Mouse (Mus musculus) forebrain, embryonic 13.5 days (tissue): ENCODE data around the gene Prss1. TPM values are rescaled to one million over a fixed set of nuclear protein-coding genes. Genes with fewer than 3 reads are reported as not detected.
"Not testable (repeated sequence)": the region's sequence is repeated elsewhere in the genome, so short reads cannot be mapped to it uniquely, and the experiment has no call there.

ENCODE experiments used
- ATAC-seq: fragments of 200-750 bp; cut with Nextera tagmentation; 2 replicates; pipeline ENCODE4 v1.8.0; 2017
- H3K27ac ChIP-seq: fragments of 300-500 bp; sonication (generic); 2 replicates; pipeline ENCODE4 v1.5.1; 2015; ENCODE audit warnings: inconsistent platforms, mild to moderate bottlenecking, moderate library complexity
- H3K27me3 ChIP-seq: fragments of 300-500 bp; sonication (generic); 2 replicates; pipeline ENCODE4 v1.6.1; 2015; ENCODE audit warnings: mild to moderate bottlenecking, inconsistent platforms
- H3K36me3 ChIP-seq: fragments of 300-500 bp; sonication (generic); 2 replicates; pipeline ENCODE4 v1.6.1; 2015; ENCODE audit warnings: mild to moderate bottlenecking, inconsistent platforms; ENCODE audit not compliant: poor library complexity, severe bottlenecking
- H3K4me1 ChIP-seq: fragments of 300-500 bp; sonication (generic); 2 replicates; pipeline ENCODE4 v1.6.1; 2015; ENCODE audit warnings: inconsistent platforms
- H3K4me2 ChIP-seq: fragments of 300-500 bp; sonication (generic); 2 replicates; pipeline ENCODE4 v1.6.1; 2015; ENCODE audit warnings: inconsistent platforms, mild to moderate bottlenecking, moderate library complexity
- H3K4me3 ChIP-seq: fragments of 300-500 bp; sonication (generic); 2 replicates; pipeline ENCODE4 v1.5.1; 2015; ENCODE audit warnings: mild to moderate bottlenecking, inconsistent platforms
- H3K9ac ChIP-seq: fragments of 300-500 bp; sonication (generic); 2 replicates; pipeline ENCODE4 v1.6.1; 2015; ENCODE audit warnings: mild to moderate bottlenecking, inconsistent platforms
- H3K9me3 ChIP-seq: fragments of 300-500 bp; sonication (generic); replicated peaks from 2 replicates; pipeline ENCODE4 v1.6.1; 2016; ENCODE audit warnings: inconsistent platforms
- WGBS: fragments of 180-500 bp; shearing (Covaris S2); methylation state at CpG from one replicate; pipeline ENCODE4 v1.1.7; 2015; 5-methylcytosine and 5-hydroxymethylcytosine counted together
- polyA plus RNA-seq: library from polyadenylated mRNA; unstranded; fragments of >200 nt; fragmentation: Nextera tagmentation; extraction: Ambion mirVana; gene quantifications from 2 replicates; pipeline ENCODE4 v1.2.1, GENCODE M21; 2015

Gene Prss1
- 0.34 TPM in 1 of 2 replicates, not detected in the other for polyA plus RNA-seq

- not testable (repeated sequence) for H3K27me3 ChIP-seq, H3K9me3 ChIP-seq, ATAC-seq, H3K27ac ChIP-seq, H3K9ac ChIP-seq, H3K36me3 ChIP-seq, H3K4me2 ChIP-seq, H3K4me1 ChIP-seq, H3K4me3 ChIP-seq
These were observed at the start of gene Prss1 for GRCm38 (mm10) chr6:41458632-41459031. Prss1 (plus strand) TSS chr6:41458932.

GRCm38 (mm10) chr6:41442261-41442660, 16.5 kb upstream of the Prss1 start:
- WGBS, result 90% methylated on average over 2 of the region's 2 CpGs
- not testable (repeated sequence) for H3K27ac ChIP-seq

GRCm38 (mm10) chr6:41446045-41446444, 12.7 kb upstream of the Prss1 start, which contains the start of gene Gm10334:
Gm10334 (minus strand) TSS chr6:41446145.
- H3K9ac ChIP-seq, H3K27ac ChIP-seq, H3K4me1 ChIP-seq, H3K36me3 ChIP-seq, ATAC-seq, H3K27me3 ChIP-seq, H3K4me2 ChIP-seq, H3K4me3 ChIP-seq, H3K9me3 ChIP-seq: not testable (repeated sequence)

More at GRCm38 (mm10) chr6:41442261-41442660, 16.5 kb upstream of the Prss1 start:
- not testable (repeated sequence) for H3K36me3 ChIP-seq, H3K9me3 ChIP-seq, H3K4me2 ChIP-seq, H3K9ac ChIP-seq, H3K27me3 ChIP-seq, ATAC-seq, H3K4me1 ChIP-seq, H3K4me3 ChIP-seq

GRCm38 (mm10) chr6:41499374-41499773, 40.6 kb downstream of the Prss1 start:
- 93% methylated on average over 3 of the region's 3 CpGs for WGBS
- no peaks in the 10 kb centered on the region for H3K36me3 ChIP-seq
- no peak overlapping the region for H3K27ac ChIP-seq
- H3K27me3 ChIP-seq, result no peaks in the 10 kb centered on the region
- no peak overlapping the region for H3K9ac ChIP-seq
- H3K4me2 ChIP-seq, result no peak overlapping the region
- H3K4me1 ChIP-seq, result no peaks in the 10 kb centered on the region
- 0 out of 2 replicates have a peak, but pooled peaks cover 4% of the 10 kb centered on the region for H3K9me3 ChIP-seq
- ATAC-seq, result no peak
- H3K4me3 ChIP-seq, result no peak overlapping the region

- Histone ChIP-seq H3K36me3 (no peaks in the 10 kb centered on the region), H3K27me3 (no peaks in the 10 kb centered on the region), H3K9ac (no peak overlapping the region), H3K9me3 (no peaks in the 10 kb centered on the region), H3K4me2 (no peak overlapping the region), H3K4me3 (no peak overlapping the region), H3K4me1 (no peaks in the 10 kb centered on the region), H3K27ac (no peak overlapping the region)
- WGBS, result 81% methylated on average over 2 of the region's 2 CpGs
- ATAC-seq, result no peak
These were observed 46.2 kb downstream of the Prss1 start for GRCm38 (mm10) chr6:41504915-41505314.

GRCm38 (mm10) chr6:41505323-41505722, 46.6 kb downstream of the Prss1 start:
- no peak for ATAC-seq
- H3K4me2 ChIP-seq, result no peak overlapping the region
- no peak overlapping the region for H3K9ac ChIP-seq
- no peak overlapping the region for H3K27ac ChIP-seq
- H3K27me3 ChIP-seq, result no peaks in the 10 kb centered on the region
- no peaks in the 10 kb centered on the region for H3K36me3 ChIP-seq
- H3K9me3 ChIP-seq, result no peaks in the 10 kb centered on the region
- H3K4me3 ChIP-seq, result no peak overlapping the region
- 74% methylated on average over 6 of the region's 6 CpGs for WGBS
- no peaks in the 10 kb centered on the region for H3K4me1 ChIP-seq

Other genes with a start within 250 kb of the Prss1 start
- gene Try4, start 156.7 kb upstream of the Prss1 start, polyA plus RNA-seq, result not detected in 2 replicates
- gene Try5, start 142.1 kb upstream of the Prss1 start, polyA plus RNA-seq, result not detected in 2 replicates
- gene Try10, start 104.8 kb upstream of the Prss1 start, polyA plus RNA-seq, result not detected in 2 replicates
- not detected in 2 replicates for gene Prss3, start 81.3 kb upstream of the Prss1 start, polyA plus RNA-seq
- not detected in 2 replicates for gene Gm5771, start 66.6 kb upstream of the Prss1 start, polyA plus RNA-seq
- not detected in 2 replicates for gene Gm10334, start 12.8 kb upstream of the Prss1 start, polyA plus RNA-seq
- gene Prss2, start 62.9 kb downstream of the Prss1 start, polyA plus RNA-seq, result not detected in 2 replicates
- gene Ephb6, start 146.6 kb downstream of the Prss1 start, polyA plus RNA-seq, result 19.2 TPM in 2 replicates
- 0.25 and 0.46 TPM in 2 replicates for gene Trpv6, start 177.5 kb downstream of the Prss1 start, polyA plus RNA-seq
- gene Trpv5, start 221.8 kb downstream of the Prss1 start, polyA plus RNA-seq, result not detected in 2 replicates
- gene Llcfc1, start 225.5 kb downstream of the Prss1 start, polyA plus RNA-seq, result not detected in 2 replicates
- gene Kel, start 245.4 kb downstream of the Prss1 start, polyA plus RNA-seq, result 0.81 and 2.9 TPM in 2 replicates